ENCODE assay signal across 19 mouse cellular contexts in genomic region chr6:6167339-6168126, GRCm38 (mm10). TPM values are rescaled to one million over a fixed set of nuclear protein-coding genes. Genes with fewer than 3 reads are reported as not detected.
A peak's percentile ranks its signal among the peaks of the same experiment; 100 is the strongest.
DNase-seq lines count a peak whose midpoint lies in the region; ATAC-seq and TF ChIP-seq lines count a peak whose summit lies in the region.
"Had no signal": no experiment of that assay in that cellular context is flagged by ENCODE, and none has a peak within 500 bp of the region (broad histone marks: within the 10 kb centered on the region; RNA-seq: fewer than 3 reads in every experiment).

No protein-coding gene starts in this region.

- peaks cover 18% of the 10 kb centered on the region for H3K4me1 ChIP-seq in forebrain, embryonic 14.5 days (ENCODE audit: control insufficient read depth, insufficient read depth, low read length)
- H3K4me1 ChIP-seq in forebrain, postnatal 0 days (ENCODE audit: insufficient read depth) = peaks cover 4% of the 10 kb centered on the region; the same call in 1 of the 2 replicates
- H3K4me1 ChIP-seq in heart, embryonic 10.5 days = peaks cover 16% of the 10 kb centered on the region
- peaks cover 13 to 30% of the 10 kb centered on the region in 2 experiments for H3K4me1 ChIP-seq in heart, embryonic 14.5 days (ENCODE audit: control insufficient read depth in 2 of 2, insufficient read depth in 2 of 2, low read length in 2 of 2)
- peaks cover 26% of the 10 kb centered on the region for H3K4me1 ChIP-seq in midbrain, embryonic 10.5 days
- peaks cover 33% of the 10 kb centered on the region for H3K4me1 ChIP-seq in midbrain, embryonic 13.5 days (replicated peaks)

- ATAC-seq in forebrain, embryonic 14.5 days = no peak
- no peak for ATAC-seq in forebrain, postnatal 0 days
- ATAC-seq in heart, embryonic 14.5 days (ENCODE audit: insufficient number of reproducible peaks, insufficient read depth, low FRiP score, low read depth) = no peak; the same call in 1 of the 2 replicates
- ATAC-seq in midbrain, embryonic 13.5 days = no peak
- ATAC-seq: hindbrain, postnatal 0 days had no signal

- peak; percentile 52 for DNase-seq in forebrain, embryonic 14.5 days (ENCODE audit: low spot score)
- DNase-seq in forebrain, postnatal 0 days = no peak
- DNase-seq in heart, embryonic 10.5 days (ENCODE audit: low spot score) = no peak
- no peak for DNase-seq in heart, postnatal 4 days
- DNase-seq in heart, postnatal 10 days = no peak
- DNase-seq in midbrain, embryonic 10.5 days (ENCODE audit: low spot score) = no peak
- DNase-seq: adrenal gland, postnatal 10 days; cerebellum, adult 11-12 months; cerebellum, adult 9-10 months; cerebellum, postnatal 25 days; gastrocnemius, postnatal 36 days; kidney, adult 11 months; kidney, adult 9 months had no signal

- no peaks in the 10 kb centered on the region for H3K36me3 ChIP-seq in forebrain, embryonic 14.5 days (ENCODE audit: control insufficient read depth, insufficient read depth, low read length)
- H3K36me3 ChIP-seq in forebrain, postnatal 0 days (ENCODE audit: insufficient read depth) = no peaks in the 10 kb centered on the region
- H3K36me3 ChIP-seq in heart, embryonic 10.5 days = 0 out of 2 replicates have a peak, but pooled peaks cover 2% of the 10 kb centered on the region
- H3K36me3 ChIP-seq in heart, embryonic 14.5 days (ENCODE audit: control insufficient read depth, insufficient read depth, low read length) = no peaks in the 10 kb centered on the region
- peaks cover 18% of the 10 kb centered on the region for H3K36me3 ChIP-seq in midbrain, embryonic 10.5 days
- no peaks in the 10 kb centered on the region for H3K36me3 ChIP-seq in midbrain, embryonic 13.5 days
- H3K36me3 ChIP-seq: embryonic facial prominence, embryonic 12.5 days; hindbrain, embryonic 13.5 days had no signal

- H3K9ac ChIP-seq in forebrain, embryonic 14.5 days (ENCODE audit: low read length) = no peak overlapping the region
- no peak overlapping the region for H3K9ac ChIP-seq in forebrain, postnatal 0 days
- peak overlapping the region; percentile 25; the same call in 1 of the 2 replicates for H3K9ac ChIP-seq in heart, embryonic 14.5 days (ENCODE audit: low read length)
- H3K9ac ChIP-seq in midbrain, embryonic 13.5 days (replicated peaks) = no peak overlapping the region
- H3K9ac ChIP-seq: embryonic facial prominence, embryonic 12.5 days; hindbrain, embryonic 13.5 days had no signal

- no peak overlapping the region for H3K4me3 ChIP-seq in forebrain, embryonic 14.5 days (ENCODE audit: low read depth, low read length)
- no peak overlapping the region for H3K4me3 ChIP-seq in forebrain, postnatal 0 days (ENCODE audit: low read depth, low read length)
- no peak overlapping the region for H3K4me3 ChIP-seq in heart, embryonic 10.5 days
- no peak overlapping the region for H3K4me3 ChIP-seq in heart, embryonic 14.5 days (ENCODE audit: control insufficient read depth in 1 of 2, insufficient read depth in 1 of 2, low read depth in 1 of 2, low read length in 2 of 2)
- H3K4me3 ChIP-seq in midbrain, embryonic 10.5 days = no peak overlapping the region
- no peak overlapping the region for H3K4me3 ChIP-seq in midbrain, embryonic 13.5 days (replicated peaks)
- H3K4me3 ChIP-seq: embryonic facial prominence, embryonic 12.5 days; hindbrain, embryonic 13.5 days had no signal

- intact Hi-C loops in heart, postnatal 10 days (cut with DNase I) = no loop called here

- no peak for TF ChIP-seq CTCF in forebrain, postnatal 0 days (IDR thresholded peaks at IDR 0.05; ENCODE audit: low read depth)

- H3K27me3 ChIP-seq in forebrain, embryonic 14.5 days (replicated peaks; ENCODE audit: control insufficient read depth, insufficient read depth, low read length) = 0 out of 2 replicates have a peak, but pooled peaks cover 7% of the 10 kb centered on the region
- no peaks in the 10 kb centered on the region for H3K27me3 ChIP-seq in forebrain, postnatal 0 days (ENCODE audit: insufficient read depth, low read length)
- no peaks in the 10 kb centered on the region for H3K27me3 ChIP-seq in heart, embryonic 10.5 days (ENCODE audit: insufficient read depth, poor library complexity, severe bottlenecking)
- H3K27me3 ChIP-seq in heart, embryonic 14.5 days (ENCODE audit: control insufficient read depth, insufficient read depth, low read length) = no peaks in the 10 kb centered on the region
- no peaks in the 10 kb centered on the region for H3K27me3 ChIP-seq in midbrain, embryonic 10.5 days (ENCODE audit: low read depth, poor library complexity, severe bottlenecking)
- peaks cover 3% of the 10 kb centered on the region; the same call in 1 of the 2 replicates for H3K27me3 ChIP-seq in midbrain, embryonic 13.5 days

- no peak overlapping the region for H3K4me2 ChIP-seq in forebrain, embryonic 14.5 days (ENCODE audit: low read length)
- H3K4me2 ChIP-seq in forebrain, postnatal 0 days (ENCODE audit: low read depth) = no peak overlapping the region
- H3K4me2 ChIP-seq in heart, embryonic 14.5 days (ENCODE audit: low read length) = peak overlapping the region; percentile 8; the same call in 1 of the 2 replicates
- H3K4me2 ChIP-seq in midbrain, embryonic 13.5 days (replicated peaks) = no peak overlapping the region
- H3K4me2 ChIP-seq: embryonic facial prominence, embryonic 12.5 days; hindbrain, embryonic 13.5 days had no signal

- H3K9me3 ChIP-seq in forebrain, embryonic 14.5 days (replicated peaks; ENCODE audit: control insufficient read depth, low read length) = no peaks in the 10 kb centered on the region
- H3K9me3 ChIP-seq in forebrain, postnatal 0 days (ENCODE audit: low read length) = no peaks in the 10 kb centered on the region
- no peaks in the 10 kb centered on the region for H3K9me3 ChIP-seq in heart, embryonic 10.5 days
- H3K9me3 ChIP-seq in heart, embryonic 14.5 days (ENCODE audit: control insufficient read depth, low read length) = no peaks in the 10 kb centered on the region
- H3K9me3 ChIP-seq in midbrain, embryonic 10.5 days (replicated peaks) = no peaks in the 10 kb centered on the region
- H3K9me3 ChIP-seq in midbrain, embryonic 13.5 days = no peaks in the 10 kb centered on the region
- H3K9me3 ChIP-seq: embryonic facial prominence, embryonic 12.5 days; hindbrain, embryonic 13.5 days had no signal

- H3K27ac ChIP-seq in forebrain, embryonic 14.5 days (ENCODE audit: low read depth, low read length) = no peak overlapping the region
- no peak overlapping the region for H3K27ac ChIP-seq in forebrain, postnatal 0 days (ENCODE audit: low read depth, low read length)
- H3K27ac ChIP-seq in heart, embryonic 10.5 days = peak overlapping the region; percentile 48; the same call in 1 of the 2 replicates
- peak overlapping the region; percentile 63 to 72 for H3K27ac ChIP-seq in heart, embryonic 14.5 days (replicated peaks in 1 of 2; ENCODE audit: control insufficient read depth in 1 of 2, insufficient read depth in 1 of 2, low read depth in 2 of 2, low read length in 2 of 2)
- H3K27ac ChIP-seq in midbrain, embryonic 10.5 days (replicated peaks) = 0 out of 2 replicates have a peak overlapping the region, but pooled peaks have one; percentile 46
- H3K27ac ChIP-seq in midbrain, embryonic 13.5 days = no peak overlapping the region
- H3K27ac ChIP-seq: embryonic facial prominence, embryonic 12.5 days; hindbrain, embryonic 13.5 days; hindbrain, postnatal 0 days; kidney, postnatal 0 days had no signal

- WGBS in forebrain, embryonic 14.5 days = 81% methylated on average over 10 of the region's 10 CpGs
- 84% methylated on average over 10 of the region's 10 CpGs for WGBS in forebrain, postnatal 0 days
- WGBS in heart, embryonic 10.5 days = 69% methylated on average over 10 of the region's 10 CpGs
- WGBS in heart, embryonic 14.5 days = 61% methylated on average over 10 of the region's 10 CpGs
- WGBS in midbrain, embryonic 10.5 days = 91% methylated on average over 10 of the region's 10 CpGs
- WGBS in midbrain, embryonic 13.5 days = 88% methylated on average over 10 of the region's 10 CpGs

RNA-seq across cellular contexts. Expression of gene Slc25a13, which starts 49.4 kb away (rescaled TPM):
- 11.1 and 11.8 TPM in 2 replicates for polyA plus RNA-seq in forebrain, embryonic 14.5 days (2014; fragmentation: Nextera tagmentation; extraction: Ambion mirVana)
- total RNA-seq in forebrain, postnatal 0 days (2014; rRNA removed) = 2.3 and 5.2 TPM in 2 replicates
- 3.1 and 3.2 TPM in 2 replicates for polyA plus RNA-seq in forebrain, postnatal 0 days (2015; fragmentation: Nextera tagmentation; extraction: Ambion mirVana)
- 61.4 and 78.4 TPM in 2 replicates for polyA plus RNA-seq in heart, embryonic 10.5 days (2016; fragmentation: Nextera tagmentation; extraction: Ambion mirVana)
- total RNA-seq in heart, postnatal 4 days (2021) = 10 to 100 TPM; 65.8 to 67.9 TPM
- 56.4 and 68.3 TPM in 2 replicates for polyA plus RNA-seq in heart, embryonic 14.5 days (2014; fragmentation: Nextera tagmentation; extraction: Ambion mirVana)
- total RNA-seq in heart, postnatal 10 days (2021) = 10 to 100 TPM; 74.0 to 82.0 TPM
- 42.9 and 47.4 TPM in 2 replicates for polyA plus RNA-seq in midbrain, embryonic 10.5 days (2016; fragmentation: Nextera tagmentation; extraction: Ambion mirVana)
- polyA plus RNA-seq in midbrain, embryonic 13.5 days (2015; fragmentation: Nextera tagmentation; extraction: Ambion mirVana) = 8.7 and 9.4 TPM in 2 replicates

Comparison
In these comparisons a context has a peak if more than half of its experiments do, and no peak if none do; other contexts are left out.
1. H3K27ac ChIP-seq: peak in heart, embryonic 10.5 days (single experiment), heart, embryonic 14.5 days (2 of 2) and midbrain, embryonic 10.5 days (single experiment); none in forebrain, embryonic 14.5 days (single experiment), forebrain, postnatal 0 days (single experiment) and midbrain, embryonic 13.5 days (single experiment).